Mouse (Mus musculus) midbrain, postnatal 0 days (tissue): Measurements from ENCODE around the gene Trak1. TPM values are rescaled to one million over a fixed set of nuclear protein-coding genes. Genes with fewer than 3 reads are reported as not detected.
A peak's percentile ranks its signal among the peaks of the same experiment; 100 is the strongest.

ENCODE experiments used
- ATAC-seq: fragments of 200-750 bp; cut with Nextera tagmentation; 2 replicates; pipeline ENCODE4 v1.8.0; 2017; ENCODE audit warnings: moderate number of reproducible peaks, mild to moderate bottlenecking, moderate TSS enrichment, moderate library complexity; ENCODE audit not compliant: low FRiP score
- DNase-seq: peaks from one replicate; pipeline ENCODE4 v3.0.0-alpha.2; 2015; ENCODE audit warnings: low spot score
- H3K27ac ChIP-seq: fragments of 300-500 bp; sonication (generic); 2 replicates; pipeline ENCODE4 v1.5.1; 2014; ENCODE audit warnings: low read depth, mild to moderate bottlenecking, low read length, mixed read lengths
- H3K27me3 ChIP-seq: fragments of 300-500 bp; sonication (generic); 2 replicates; pipeline ENCODE4 v1.6.1; 2014; ENCODE audit warnings: low read length, control low read depth, mixed read lengths; ENCODE audit not compliant: insufficient read depth
- H3K36me3 ChIP-seq: fragments of 300-500 bp; sonication (generic); 2 replicates; pipeline ENCODE4 v1.6.1; 2014; ENCODE audit warnings: low read length, control low read depth, mixed read lengths; ENCODE audit not compliant: insufficient read depth
- H3K4me1 ChIP-seq: fragments of 300-500 bp; sonication (generic); 2 replicates; pipeline ENCODE4 v1.6.1; 2014; ENCODE audit warnings: mild to moderate bottlenecking, control low read depth, antibody characterized with exemption, low read length, mixed read lengths; ENCODE audit not compliant: insufficient read depth
- H3K4me2 ChIP-seq: fragments of 300-500 bp; sonication (generic); 2 replicates; pipeline ENCODE4 v1.6.1; 2014; ENCODE audit warnings: low read depth, mild to moderate bottlenecking, low read length, mixed read lengths; ENCODE audit not compliant: poor library complexity, severe bottlenecking
- H3K4me3 ChIP-seq: fragments of 300-500 bp; sonication (generic); 2 replicates; pipeline ENCODE4 v1.5.1; 2014; ENCODE audit warnings: low read depth, mild to moderate bottlenecking, low read length, moderate library complexity
- H3K9ac ChIP-seq: fragments of 300-500 bp; sonication (generic); replicated peaks from 2 replicates; pipeline ENCODE4 v1.6.1; 2014; ENCODE audit warnings: mild to moderate bottlenecking, low read length, moderate library complexity, mixed read lengths; ENCODE audit not compliant: poor library complexity, severe bottlenecking
- H3K9me3 ChIP-seq: fragments of 300-500 bp; sonication (generic); 2 replicates; pipeline ENCODE4 v1.6.1; 2016; ENCODE audit warnings: low read length, control low read depth
- CTCF ChIP-seq: IDR thresholded peaks from 2 replicates; pipeline ENCODE4 v1.5.1; 2016; ENCODE audit warnings: antibody characterized with exemption, mild to moderate bottlenecking
- WGBS: fragments of 180-500 bp; shearing (Covaris S2); extraction: QIAGEN DNeasy Blood & Tissue Kit; methylation state at CpG from one replicate; pipeline ENCODE4 v1.1.7; 2014; 5-methylcytosine and 5-hydroxymethylcytosine counted together
- polyA plus RNA-seq: library from polyadenylated mRNA; unstranded; fragments of >200 nt; fragmentation: Nextera tagmentation; extraction: Ambion mirVana; gene quantifications from 2 replicates; pipeline ENCODE4 v1.2.1, GENCODE M21; 2015
- total RNA-seq: library from RNA; depleted of rRNA; stranded (reverse); fragments of >200 nt; gene quantifications from 2 replicates; pipeline ENCODE4 v1.2.3, GENCODE M21; 2014

The Trak1 gene
- total and polyA plus RNA-seq, 2 experiments from 2014 or later, result 61.6 to 154 TPM

- no peak overlapping the region for H3K4me3 ChIP-seq
- no peak overlapping the region for H3K27ac ChIP-seq
- ATAC-seq (no peak), DNase-seq (no peak)
- 0 out of 2 replicates have a peak, but pooled peaks cover 6% of the 10 kb centered on the region for H3K4me1 ChIP-seq
- H3K9me3 ChIP-seq, result no peaks in the 10 kb centered on the region
- H3K36me3 ChIP-seq, result no peaks in the 10 kb centered on the region
- peaks cover 23% of the 10 kb centered on the region for H3K27me3 ChIP-seq
- no peak overlapping the region for H3K4me2 ChIP-seq
- 61% methylated on average over 11 of the region's 11 CpGs for WGBS
- H3K9ac ChIP-seq, result no peak overlapping the region
- TF ChIP-seq CTCF, result no peak
These were observed 194.4 kb downstream of the Trak1 start for GRCm38 (mm10) chr9:121491592-121492240.

- ATAC-seq (no peak), DNase-seq (no peak)
- H3K27ac ChIP-seq, result no peak overlapping the region
- H3K9ac ChIP-seq, result 0 out of 2 replicates have a peak overlapping the region, but pooled peaks have one; percentile 39
- H3K4me3 ChIP-seq, result peak overlapping the region; percentile 36
- H3K27me3 ChIP-seq, result peaks cover 23% of the 10 kb centered on the region
- H3K4me1 ChIP-seq, result 0 out of 2 replicates have a peak, but pooled peaks cover 6% of the 10 kb centered on the region
- no peaks in the 10 kb centered on the region for H3K9me3 ChIP-seq
- H3K4me2 ChIP-seq, result peak overlapping the region; percentile 65
- no peak for TF ChIP-seq CTCF
- H3K36me3 ChIP-seq, result no peaks in the 10 kb centered on the region
- 3% methylated on average over 48 of the region's 48 CpGs for WGBS
These were observed 196.9 kb downstream of the Trak1 start for GRCm38 (mm10) chr9:121494006-121494767.

- TF ChIP-seq CTCF, result no peak
- H3K9ac ChIP-seq, result no peak within 1 kb of the TSS
- H3K36me3 ChIP-seq, result no peaks in the 10 kb centered on the region
- peak within 1 kb of the TSS; percentile 65 for H3K4me2 ChIP-seq
- DNase-seq (peak; percentile 25), ATAC-seq (no peak)
- WGBS, result 7% methylated on average over 12 of the region's 12 CpGs
- H3K4me3 ChIP-seq, result peak within 1 kb of the TSS; percentile 36; the same call in 1 of the 2 replicates
- no peaks in the 10 kb centered on the region for H3K9me3 ChIP-seq
- H3K27ac ChIP-seq, result no peak within 1 kb of the TSS
- H3K4me1 ChIP-seq, result 0 out of 2 replicates have a peak, but pooled peaks cover 6% of the 10 kb centered on the region
- H3K27me3 ChIP-seq, result peaks cover 23% of the 10 kb centered on the region
These were observed 198.2 kb downstream of the Trak1 start, which contains the start of gene Cck for GRCm38 (mm10) chr9:121495529-121495928. Cck (minus strand) TSS chr9:121495694.

GRCm38 (mm10) chr9:121496102-121496501 is 198.8 kb downstream of the Trak1 start:
- ATAC-seq (no peak), DNase-seq (no peak)
- WGBS, result 24% methylated on average over 10 of the region's 10 CpGs
- Histone ChIP-seq H3K9me3 (no peaks in the 10 kb centered on the region), H3K36me3 (no peaks in the 10 kb centered on the region), H3K9ac (no peak overlapping the region), H3K27ac (no peak overlapping the region), H3K27me3 (peaks cover 23% of the 10 kb centered on the region), H3K4me1 (0 out of 2 replicates have a peak, but pooled peaks cover 6% of the 10 kb centered on the region), H3K4me3 (peak overlapping the region; percentile 6; the same call in 1 of the 2 replicates), H3K4me2 (no peak overlapping the region)
- no peak for TF ChIP-seq CTCF

- WGBS, result 94% methylated on average over 8 of the region's 8 CpGs
- H3K36me3 ChIP-seq, result no peaks in the 10 kb centered on the region
- no peak overlapping the region for H3K27ac ChIP-seq
- no peak overlapping the region for H3K4me3 ChIP-seq
- H3K4me1 ChIP-seq, result no peaks in the 10 kb centered on the region
- no peak overlapping the region for H3K9ac ChIP-seq
- no peak overlapping the region for H3K4me2 ChIP-seq
- DNase-seq (no peak), ATAC-seq (no peak)
- TF ChIP-seq CTCF, result no peak
- H3K9me3 ChIP-seq, result no peaks in the 10 kb centered on the region
- H3K27me3 ChIP-seq, result no peaks in the 10 kb centered on the region
These were observed 208.0 kb downstream of the Trak1 start for GRCm38 (mm10) chr9:121505346-121505745.
